Mouse (Mus musculus): Measurements from ENCODE around the gene Osbpl6. TPM values are rescaled to one million over a fixed set of nuclear protein-coding genes. Genes with fewer than 3 reads are reported as not detected.

Osbpl6 gene
- polyA plus RNA-seq, 1 experiment, result not detected

- TF ChIP-seq GATA1 (IDR thresholded peaks at IDR 0.05; ENCODE audit: low read length), result no peak
Observed at GRCm38 (mm10) chr2:76406937-76407441, 681 bp downstream of the Osbpl6 start.

- TF ChIP-seq GATA1 (IDR thresholded peaks at IDR 0.05; ENCODE audit: low read length), result no peak
Observed at GRCm38 (mm10) chr2:76409526-76409925, 3.2 kb downstream of the Osbpl6 start.

GRCm38 (mm10) chr2:76409986-76410385, 3.7 kb downstream of the Osbpl6 start:
- no peak for TF ChIP-seq GATA1 (IDR thresholded peaks at IDR 0.05; ENCODE audit: low read length)

GRCm38 (mm10) chr2:76412924-76413323, 6.6 kb downstream of the Osbpl6 start:
- no peak for TF ChIP-seq GATA1 (IDR thresholded peaks at IDR 0.05; ENCODE audit: low read length)

- TF ChIP-seq GATA1 (IDR thresholded peaks at IDR 0.05; ENCODE audit: low read length), result no peak
Observed at GRCm38 (mm10) chr2:76417446-76418141, 11.3 kb downstream of the Osbpl6 start.

- no peak for TF ChIP-seq GATA1 (IDR thresholded peaks at IDR 0.05; ENCODE audit: low read length)
Observed at GRCm38 (mm10) chr2:76418142-76418518, 11.8 kb downstream of the Osbpl6 start.

GRCm38 (mm10) chr2:76421411-76421924, 15.2 kb downstream of the Osbpl6 start:
- TF ChIP-seq GATA1 (IDR thresholded peaks at IDR 0.05; ENCODE audit: low read length), result no peak

- TF ChIP-seq GATA1 (IDR thresholded peaks at IDR 0.05; ENCODE audit: low read length), result no peak
Observed at GRCm38 (mm10) chr2:76426816-76427215, 20.5 kb downstream of the Osbpl6 start.

GRCm38 (mm10) chr2:76429318-76429717, 23.0 kb downstream of the Osbpl6 start:
- no peak for TF ChIP-seq GATA1 (IDR thresholded peaks at IDR 0.05; ENCODE audit: low read length)

- no peak for TF ChIP-seq GATA1 (IDR thresholded peaks at IDR 0.05; ENCODE audit: low read length)
Observed at GRCm38 (mm10) chr2:76429855-76430254, 23.5 kb downstream of the Osbpl6 start.

- no peak for TF ChIP-seq GATA1 (IDR thresholded peaks at IDR 0.05; ENCODE audit: low read length)
Observed at GRCm38 (mm10) chr2:76430539-76430938, 24.2 kb downstream of the Osbpl6 start.

GRCm38 (mm10) chr2:76434224-76434623, 27.9 kb downstream of the Osbpl6 start:
- no peak for TF ChIP-seq GATA1 (IDR thresholded peaks at IDR 0.05; ENCODE audit: low read length)

- no peak for TF ChIP-seq GATA1 (IDR thresholded peaks at IDR 0.05; ENCODE audit: low read length)
Observed at GRCm38 (mm10) chr2:76435667-76436239, 29.4 kb downstream of the Osbpl6 start.

- TF ChIP-seq GATA1 (IDR thresholded peaks at IDR 0.05; ENCODE audit: low read length), result no peak
Observed at GRCm38 (mm10) chr2:76437372-76437771, 31.1 kb downstream of the Osbpl6 start.

GRCm38 (mm10) chr2:76439540-76439939, 33.2 kb downstream of the Osbpl6 start:
- TF ChIP-seq GATA1 (IDR thresholded peaks at IDR 0.05; ENCODE audit: low read length), result no peak

GRCm38 (mm10) chr2:76442086-76442485, 35.8 kb downstream of the Osbpl6 start:
- no peak for TF ChIP-seq GATA1 (IDR thresholded peaks at IDR 0.05; ENCODE audit: low read length)

GRCm38 (mm10) chr2:76449836-76450355, 43.6 kb downstream of the Osbpl6 start:
- TF ChIP-seq GATA1 (IDR thresholded peaks at IDR 0.05; ENCODE audit: low read length), result no peak
